ENCODE assay signal across 8 mouse cellular contexts in the genomic region with DNA sequence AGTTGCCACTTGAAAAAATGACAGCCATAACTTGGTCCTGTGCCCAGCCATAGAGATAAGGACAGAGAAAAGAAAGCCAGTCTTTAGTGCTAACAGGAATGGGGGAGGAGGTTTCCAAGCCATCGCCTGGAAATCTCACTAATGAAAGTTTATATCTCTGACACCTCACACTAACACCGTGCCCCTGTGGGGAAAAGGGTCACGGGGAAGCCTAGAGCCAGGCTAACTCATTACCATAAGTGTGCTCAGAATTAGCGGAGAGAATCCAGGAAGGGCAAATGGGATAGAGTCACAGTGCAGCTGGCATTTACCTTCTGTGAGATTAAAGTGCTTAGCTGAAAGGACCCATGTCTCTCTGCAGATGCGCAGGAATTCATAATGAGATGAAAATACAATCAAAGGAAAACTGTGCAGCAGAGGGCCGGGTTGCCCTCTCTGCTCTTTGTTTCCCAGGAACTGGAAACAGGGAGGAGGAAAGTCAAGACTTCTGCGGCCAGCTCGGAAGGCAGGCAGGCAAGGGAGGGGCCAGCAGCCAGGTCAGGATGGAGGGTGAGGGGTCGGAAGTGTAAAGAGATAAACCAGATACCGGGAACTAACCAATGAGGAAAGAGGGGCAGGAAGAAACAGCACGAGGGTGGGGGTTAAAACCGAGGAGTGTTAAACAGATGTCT.
DNase-seq lines count a peak whose midpoint lies in the region; ATAC-seq and TF ChIP-seq lines count a peak whose summit lies in the region.

No protein-coding gene starts in this region.

- H3K4me1 ChIP-seq in ES-E14 (ENCODE audit: control insufficient read depth in 2 of 2, insufficient read depth in 2 of 2, low read length in 2 of 2, poor library complexity in 1 of 2) = peaks cover 2 to 5% of the 10 kb centered on the region in 2 experiments; a peak in 2 of 4 replicates
- peaks cover 17% of the 10 kb centered on the region for H3K4me1 ChIP-seq in forebrain, embryonic 10.5 days
- H3K4me1 ChIP-seq in hindbrain, embryonic 13.5 days (replicated peaks) = peaks cover 17% of the 10 kb centered on the region
- peaks cover 3% of the 10 kb centered on the region; the same call in 1 of the 2 replicates for H3K4me1 ChIP-seq in lung, postnatal 0 days (ENCODE audit: insufficient read depth, low read depth, low read length)
- peaks cover 5% of the 10 kb centered on the region; the same call in 1 of the 2 replicates for H3K4me1 ChIP-seq in small intestine, adult 2 months (ENCODE audit: control insufficient read depth, insufficient read depth, insufficient read length, low read length)

- DNase-seq in ES-E14 (ENCODE audit: low read depth, low spot score) = peak; percentile 29
- DNase-seq in adipocyte (ENCODE audit: low spot score) = peak; percentile 24
- DNase-seq in forebrain, embryonic 10.5 days (ENCODE audit: extremely low spot score, low spot score) = peak; percentile 36
- DNase-seq in lung, postnatal 0 days (ENCODE audit: low spot score) = peak; percentile 57
- no peak for DNase-seq in layer of hippocampus, adult 8-10 months (ENCODE audit: low spot score in 2 of 2)

- WGBS in forebrain, embryonic 10.5 days = 1% methylated on average over 12 of the region's 12 CpGs
- 1% methylated on average over 12 of the region's 12 CpGs for WGBS in hindbrain, embryonic 13.5 days
- under 1% methylated on average over 12 of the region's 12 CpGs for WGBS in lung, postnatal 0 days
- WGBS in small intestine, adult 2 months = 2% methylated on average over 12 of the region's 12 CpGs

- H3K4me2 ChIP-seq in hindbrain, embryonic 13.5 days = peak overlapping the region; percentile 54
- H3K4me2 ChIP-seq in lung, postnatal 0 days (replicated peaks; ENCODE audit: low read depth, low read length) = peak overlapping the region; percentile 41

- H3K27ac ChIP-seq in ES-E14 (ENCODE audit: insufficient read depth, low read depth, low read length, poor library complexity, severe bottlenecking) = no peak overlapping the region
- H3K27ac ChIP-seq in forebrain, embryonic 10.5 days = peak overlapping the region; percentile 78
- peak overlapping the region; percentile 84 for H3K27ac ChIP-seq in hindbrain, embryonic 13.5 days
- no peak overlapping the region for H3K27ac ChIP-seq in lung, postnatal 0 days (ENCODE audit: low read length)
- H3K27ac ChIP-seq in small intestine, adult 2 months (ENCODE audit: insufficient read depth, low read depth, low read length) = no peak overlapping the region

- no peaks in the 10 kb centered on the region for H3K36me3 ChIP-seq in ES-E14 (ENCODE audit: control insufficient read depth, insufficient read depth, low read length, poor library complexity, severe bottlenecking)
- no peaks in the 10 kb centered on the region for H3K36me3 ChIP-seq in forebrain, embryonic 10.5 days (replicated peaks)
- no peaks in the 10 kb centered on the region for H3K36me3 ChIP-seq in hindbrain, embryonic 13.5 days
- H3K36me3 ChIP-seq in lung, postnatal 0 days (ENCODE audit: insufficient read depth, low read length) = no peaks in the 10 kb centered on the region
- H3K36me3 ChIP-seq in small intestine, adult 2 months (ENCODE audit: control insufficient read depth, insufficient read depth, low read length) = no peaks in the 10 kb centered on the region

- no peaks in the 10 kb centered on the region for H3K9me3 ChIP-seq in ES-E14 (ENCODE audit: control insufficient read depth, insufficient read depth, low read depth, low read length)
- H3K9me3 ChIP-seq in forebrain, embryonic 10.5 days = no peaks in the 10 kb centered on the region
- H3K9me3 ChIP-seq in hindbrain, embryonic 13.5 days = no peaks in the 10 kb centered on the region
- no peaks in the 10 kb centered on the region for H3K9me3 ChIP-seq in lung, postnatal 0 days (ENCODE audit: low read length)

- no peaks in the 10 kb centered on the region for H3K27me3 ChIP-seq in forebrain, embryonic 10.5 days (ENCODE audit: poor library complexity, severe bottlenecking)
- H3K27me3 ChIP-seq in hindbrain, embryonic 13.5 days = no peaks in the 10 kb centered on the region
- H3K27me3 ChIP-seq in lung, postnatal 0 days (replicated peaks; ENCODE audit: insufficient read depth, low read length) = no peaks in the 10 kb centered on the region
- H3K27me3 ChIP-seq in small intestine, adult 2 months (ENCODE audit: control insufficient read depth, insufficient read depth, low read length) = no peaks in the 10 kb centered on the region

- 0 out of 4 replicates have a peak overlapping the region, but pooled peaks of 1 of the 2 experiments have one; percentile 15 for H3K4me3 ChIP-seq in ES-E14 (ENCODE audit: insufficient read depth in 1 of 2, low read depth in 1 of 2, low read length in 2 of 2, poor library complexity in 1 of 2, severe bottlenecking in 1 of 2)
- peak overlapping the region; percentile 34 for H3K4me3 ChIP-seq in forebrain, embryonic 10.5 days
- H3K4me3 ChIP-seq in hindbrain, embryonic 13.5 days = peak overlapping the region; percentile 28
- H3K4me3 ChIP-seq in lung, postnatal 0 days (ENCODE audit: low read depth, low read length) = 0 out of 2 replicates have a peak overlapping the region, but pooled peaks have one; percentile 6
- H3K4me3 ChIP-seq in small intestine, adult 2 months (ENCODE audit: low read depth, low read length) = 0 out of 2 replicates have a peak overlapping the region, but pooled peaks have one; percentile 1

- in situ Hi-C loops in ES-E14 (cut with MboI; ENCODE audit: low sequenced_read_pairs in 2 of 2, unreplicated experiment in 2 of 2) = no loop called here

- peak; percentile 39; the same call in 1 of the 2 replicates for TF ChIP-seq EP300 in lung, postnatal 0 days (IDR thresholded peaks at IDR 0.05)

- no peak overlapping the region for H3K9ac ChIP-seq in ES-E14 (ENCODE audit: insufficient read depth, low read depth, low read length, poor library complexity, severe bottlenecking)
- H3K9ac ChIP-seq in hindbrain, embryonic 13.5 days = peak overlapping the region; percentile 58; the same call in 1 of the 2 replicates
- no peak overlapping the region for H3K9ac ChIP-seq in lung, postnatal 0 days (replicated peaks; ENCODE audit: low read depth)

- no peak for TF ChIP-seq CTCF in lung, postnatal 0 days (IDR thresholded peaks at IDR 0.05)
- no peak for TF ChIP-seq CTCF in small intestine, adult 2 months (IDR thresholded peaks at IDR 0.05; ENCODE audit: extremely low read depth, insufficient read length, insufficient replicate concordance, low read depth, low read length)

- no peak for TF ChIP-seq POLR2A in small intestine, adult 2 months (IDR thresholded peaks at IDR 0.05; ENCODE audit: low read depth, low read length)

- peak; percentile 81 for ATAC-seq in hindbrain, embryonic 13.5 days (ENCODE audit: low FRiP score)
- peak; percentile 55 for ATAC-seq in lung, postnatal 0 days
- ATAC-seq in activated CD4-positive, CD25-positive, alpha-beta regulatory T cell, adult 4 months = no peak

TF ChIP-seq in ES-E14, 5 proteins besides CTCF, POLR2A, EP300 and RAD21:
- TF ChIP-seq MAFK (IDR thresholded peaks at IDR 0.05; ENCODE audit: insufficient read depth, low read depth, low read length) = no peak
- no peak for TF ChIP-seq CHD2 (IDR thresholded peaks at IDR 0.05; ENCODE audit: low read depth, low read length)
- no peak for TF ChIP-seq ZNF384 (IDR thresholded peaks at IDR 0.05; ENCODE audit: low read depth, low read length)

Comparison
In these comparisons a context has a peak if more than half of its experiments do, and no peak if none do; other contexts are left out.
1. DNase-seq: peak in ES-E14 (single experiment), adipocyte (single experiment), forebrain, embryonic 10.5 days (single experiment) and lung, postnatal 0 days (single experiment); none in layer of hippocampus, adult 8-10 months (0 of 2).
2. H3K27ac ChIP-seq: peak in forebrain, embryonic 10.5 days (single experiment) and hindbrain, embryonic 13.5 days (single experiment); none in ES-E14 (single experiment), lung, postnatal 0 days (single experiment) and small intestine, adult 2 months (single experiment).